Mouse (Mus musculus) embryonic stem cell, embryonic (primary cell): Measurements from ENCODE around the gene Igsf10.

Source experiments
- CTCF ChIA-PET, 4 experiments: fragments of 300-600 bp in 2 of 4; fragments of 350-600 bp in 2 of 4; sonication (Branson Sonifier 250); formaldehyde crosslinking; loops; one replicate each; lab custom pipeline; 2022; ENCODE audit warnings: inconsistent platforms in 2 of 4; lab: Charles Lee
- POLR2A ChIA-PET, 4 experiments: fragments of 300-600 bp in 2 of 4; fragments of 350-600 bp in 2 of 4; sonication (Branson Sonifier 250); formaldehyde crosslinking; loops; one replicate each; lab custom pipeline; 2022; ENCODE audit warnings: antibody characterized with exemption in 4 of 4, inconsistent platforms in 1 of 4; lab: Charles Lee

The Igsf10 gene

GRCm38 (mm10) chr3:59296563-59297130 lies 47.5 kb downstream of the Igsf10 start:
- CTCF ChIA-PET, result interaction anchor here in 2 of 4 experiments (0.7 to 1.6 kb wide), 3 partner anchors 10 to 435 kb away, joined by 3 read pairs; no protein-coding TSS in a partner anchor
- POLR2A ChIA-PET, result no interaction called here

- ChIA-PET POLR2A (no interaction called here), CTCF (interaction anchor here in 2 of 4 experiments (0.7 to 1.6 kb wide), 3 partner anchors 10 to 436 kb away, joined by 3 read pairs; no protein-coding TSS in a partner anchor)
These were observed 48.3 kb downstream of the Igsf10 start for GRCm38 (mm10) chr3:59295699-59296562.

- POLR2A ChIA-PET, result no interaction called here
- CTCF ChIA-PET, result no interaction called here
These were observed 50.6 kb downstream of the Igsf10 start for GRCm38 (mm10) chr3:59293437-59294199.

- POLR2A ChIA-PET, result no interaction called here
- CTCF ChIA-PET, result no interaction called here
These were observed 53.6 kb downstream of the Igsf10 start for GRCm38 (mm10) chr3:59290551-59290950.

- ChIA-PET CTCF (no interaction called here), POLR2A (interaction anchor here in 1 of 4 experiments (0.7 kb wide), 1 partner anchor 892 kb away, joined by 3 read pairs; no protein-coding TSS in a partner anchor)
These were observed 65.6 kb downstream of the Igsf10 start for GRCm38 (mm10) chr3:59278620-59279019.

- POLR2A ChIA-PET, result no interaction called here
- CTCF ChIA-PET, result no interaction called here
These were observed 66.0 kb downstream of the Igsf10 start for GRCm38 (mm10) chr3:59278254-59278533.

- CTCF ChIA-PET, result no interaction called here
These were observed 66.5 kb downstream of the Igsf10 start for GRCm38 (mm10) chr3:59277502-59278253.

GRCm38 (mm10) chr3:59270811-59271210 lies 73.4 kb downstream of the Igsf10 start:
- POLR2A ChIA-PET, result no interaction called here
- CTCF ChIA-PET, result no interaction called here

More at GRCm38 (mm10) chr3:59277502-59278253, 66.5 kb downstream of the Igsf10 start:
- POLR2A ChIA-PET, result no interaction called here
